Mouse (Mus musculus): Measurements from ENCODE around the gene Olfr692.
"Not testable (repeated sequence)": the region's sequence is repeated elsewhere in the genome, so short reads cannot be mapped to it uniquely, and the experiment has no call there.

Olfr692 gene

GRCm38 (mm10) chr7:105367930-105368329 is at the start of gene Olfr692:
Gene Olfr692 (plus strand): TSS chr7:105368230.
- no peak for ATAC-seq (ENCODE audit: low TSS enrichment)

GRCm38 (mm10) chr7:105325302-105325701 is 42.7 kb upstream of the Olfr692 start:
- no peak for ATAC-seq (ENCODE audit: low TSS enrichment)

GRCm38 (mm10) chr7:105334004-105334403 is 34.0 kb upstream of the Olfr692 start, which contains the start of gene Olfr690:
Gene Olfr690 (minus strand): TSS chr7:105334104.
- ATAC-seq (ENCODE audit: low TSS enrichment) = no peak

GRCm38 (mm10) chr7:105342170-105342569 is 25.9 kb upstream of the Olfr692 start, which contains the start of gene Olfr691:
Gene Olfr691 (minus strand): TSS chr7:105342270.
- no peak for ATAC-seq (ENCODE audit: low TSS enrichment)

- ATAC-seq (ENCODE audit: low TSS enrichment) = no peak
Measured at GRCm38 (mm10) chr7:105342752-105343151, 25.3 kb upstream of the Olfr692 start.

GRCm38 (mm10) chr7:105356064-105356463 is 12.0 kb upstream of the Olfr692 start:
- not testable (repeated sequence) for ATAC-seq (ENCODE audit: low TSS enrichment)

- not testable (repeated sequence) for ATAC-seq (ENCODE audit: low TSS enrichment)
Measured at GRCm38 (mm10) chr7:105356487-105356886, 11.5 kb upstream of the Olfr692 start.

GRCm38 (mm10) chr7:105361713-105362112 is 6.3 kb upstream of the Olfr692 start:
- ATAC-seq (ENCODE audit: low TSS enrichment) = peak; percentile 62; the same call in 1 of the 2 replicates

- no peak for ATAC-seq (ENCODE audit: low TSS enrichment)
Measured at GRCm38 (mm10) chr7:105367268-105367667, 762 bp upstream of the Olfr692 start.

GRCm38 (mm10) chr7:105368521-105368920 is 491 bp downstream of the Olfr692 start:
- ATAC-seq (ENCODE audit: low TSS enrichment) = no peak

- no peak for ATAC-seq (ENCODE audit: low TSS enrichment)
Measured at GRCm38 (mm10) chr7:105372912-105373311, 4.9 kb downstream of the Olfr692 start.

- no peak for ATAC-seq (ENCODE audit: low TSS enrichment)
Measured at GRCm38 (mm10) chr7:105373509-105373908, 5.5 kb downstream of the Olfr692 start.

- ATAC-seq (ENCODE audit: low TSS enrichment) = no peak
Measured at GRCm38 (mm10) chr7:105373976-105374375, 5.9 kb downstream of the Olfr692 start.

GRCm38 (mm10) chr7:105374866-105375265 is 6.8 kb downstream of the Olfr692 start, which contains the start of gene Gm5901:
Gene Gm5901 (plus strand): TSS chr7:105375038.
- ATAC-seq (ENCODE audit: low TSS enrichment) = no peak

- no peak for ATAC-seq (ENCODE audit: low TSS enrichment)
Measured at GRCm38 (mm10) chr7:105380329-105380728, 12.3 kb downstream of the Olfr692 start.

GRCm38 (mm10) chr7:105387696-105388095 is 19.7 kb downstream of the Olfr692 start:
- no peak for ATAC-seq (ENCODE audit: low TSS enrichment)

- no peak for ATAC-seq (ENCODE audit: low TSS enrichment)
Measured at GRCm38 (mm10) chr7:105390236-105390635, 22.2 kb downstream of the Olfr692 start.

GRCm38 (mm10) chr7:105394606-105395005 is 26.6 kb downstream of the Olfr692 start:
- ATAC-seq (ENCODE audit: low TSS enrichment) = no peak

- no peak for ATAC-seq (ENCODE audit: low TSS enrichment)
Measured at GRCm38 (mm10) chr7:105395131-105395820, 27.2 kb downstream of the Olfr692 start.

- ATAC-seq (ENCODE audit: low TSS enrichment) = no peak
Measured at GRCm38 (mm10) chr7:105396126-105396525, 28.1 kb downstream of the Olfr692 start.

- ATAC-seq (ENCODE audit: low TSS enrichment) = no peak
Measured at GRCm38 (mm10) chr7:105399058-105399934, 31.3 kb downstream of the Olfr692 start.

- peak; percentile 96 for ATAC-seq (ENCODE audit: low TSS enrichment)
Measured at GRCm38 (mm10) chr7:105399935-105400624, 32.0 kb downstream of the Olfr692 start, which contains the start of gene Fam160a2. Gene Fam160a2 (minus strand): TSS chr7:105400054.
